Mouse (Mus musculus): Measurements from ENCODE around the gene Gata2. TPM values are rescaled to one million over a fixed set of nuclear protein-coding genes. Genes with fewer than 3 reads are reported as not detected.
"Not testable (repeated sequence)": the region's sequence is repeated elsewhere in the genome, so short reads cannot be mapped to it uniquely, and the experiment has no call there.

Gene Gata2
- 0.33 TPM in 1 of 2 replicates, not detected in the other for polyA plus RNA-seq (2012; ENCODE audit: insufficient read depth, insufficient read length, missing spikeins)

DNA sequence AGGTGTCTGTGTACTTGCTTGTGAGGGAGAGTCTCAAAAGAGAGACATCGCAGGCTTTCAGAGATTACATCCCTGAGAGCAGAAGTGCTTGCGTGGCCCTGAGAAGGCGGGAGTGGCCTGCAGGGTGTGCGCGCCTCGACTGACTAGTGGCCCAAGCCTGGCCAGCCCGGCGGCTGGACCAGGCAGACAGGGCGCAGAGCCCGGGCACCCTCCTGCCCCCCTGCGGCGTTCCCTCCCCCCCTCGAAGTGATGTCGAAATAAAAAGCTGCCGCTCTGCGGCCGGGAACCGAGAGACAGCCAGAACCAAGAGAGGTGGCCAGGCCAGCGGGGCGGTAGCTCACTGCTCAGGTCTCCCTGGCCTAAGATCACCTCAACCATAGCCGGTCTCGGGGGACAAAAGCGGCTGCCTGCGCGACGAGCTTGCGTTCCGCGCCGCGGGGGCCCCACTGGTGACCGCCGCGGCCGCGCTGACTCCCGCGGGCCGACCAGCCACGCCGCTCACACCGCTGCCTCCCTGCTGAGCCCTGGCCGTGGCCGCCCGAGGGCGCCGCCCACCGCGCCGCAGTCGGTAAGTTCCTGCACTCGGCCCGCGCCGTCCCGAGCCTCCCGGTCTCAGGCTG lies at the start of gene Gata2:
TSS of gene Gata2 (plus strand) at position 459 of the 620 bp plus-strand sequence.
- H3K4me3 ChIP-seq (ENCODE audit: insufficient read depth, low read length) = peak within 1 kb of the TSS; percentile 25
- no peaks in the 10 kb centered on the region for H3K4me1 ChIP-seq (ENCODE audit: control insufficient read depth, insufficient read depth, low read length)
- no peak within 1 kb of the TSS for H3K27ac ChIP-seq (ENCODE audit: insufficient read depth, low read depth, low read length)
- TF ChIP-seq CTCF (IDR thresholded peaks at IDR 0.05; ENCODE audit: low read depth, low read length) (no peak), POLR2A (IDR thresholded peaks at IDR 0.05; ENCODE audit: borderline replicate concordance, low read depth, low read length) (no peak)

DNA sequence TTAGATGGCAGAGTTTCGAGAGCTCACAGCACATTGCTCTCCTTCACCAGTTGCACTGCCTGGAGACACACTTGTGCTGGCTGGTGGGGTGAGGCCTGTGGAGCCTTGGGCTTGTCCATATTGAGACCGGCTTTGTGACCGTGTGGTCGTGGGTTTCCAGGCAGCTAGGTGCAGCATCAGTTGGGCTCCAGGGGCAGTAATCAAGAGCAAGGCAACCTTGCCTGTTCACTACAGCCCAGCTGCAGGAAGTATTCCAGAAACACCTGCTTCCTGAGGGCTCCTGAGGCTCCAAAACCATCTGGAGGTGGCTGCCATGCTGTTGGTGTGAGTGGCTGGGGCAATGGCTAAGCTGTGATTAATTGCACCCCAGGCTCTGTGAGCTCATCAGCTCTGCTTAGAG lies 47.9 kb upstream of the Gata2 start:
- Histone ChIP-seq H3K4me3 (ENCODE audit: insufficient read depth, low read length) (no peak overlapping the region), H3K4me1 (ENCODE audit: control insufficient read depth, insufficient read depth, low read length) (no peaks in the 10 kb centered on the region), H3K27ac (ENCODE audit: insufficient read depth, low read depth, low read length) (no peak overlapping the region)
- TF ChIP-seq POLR2A (IDR thresholded peaks at IDR 0.05; ENCODE audit: borderline replicate concordance, low read depth, low read length) = no peak
- no peak for TF ChIP-seq CTCF (IDR thresholded peaks at IDR 0.05; ENCODE audit: low read depth, low read length)

DNA sequence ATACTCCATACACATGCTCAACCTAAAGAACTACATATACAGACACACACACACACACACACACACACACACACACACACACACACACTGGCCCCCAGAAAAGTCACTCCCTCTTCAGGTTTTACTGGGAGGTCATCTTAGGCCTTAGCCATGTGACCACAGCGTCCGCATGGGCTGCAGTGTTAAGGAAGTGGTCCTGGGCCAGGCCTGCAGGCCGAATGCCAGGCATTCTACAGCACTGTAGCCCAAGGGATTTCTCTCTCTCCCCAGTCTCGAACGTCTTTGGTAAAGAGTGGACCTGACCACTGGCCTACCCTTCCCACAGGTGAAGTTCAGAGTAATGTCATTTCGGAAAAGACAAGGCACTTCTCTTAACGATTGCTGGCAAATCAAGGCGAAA lies 47.1 kb upstream of the Gata2 start:
- Histone ChIP-seq H3K4me1 (ENCODE audit: control insufficient read depth, insufficient read depth, low read length) (no peaks in the 10 kb centered on the region), H3K27ac (ENCODE audit: insufficient read depth, low read depth, low read length) (no peak overlapping the region), H3K4me3 (ENCODE audit: insufficient read depth, low read length) (no peak overlapping the region)
- TF ChIP-seq POLR2A (IDR thresholded peaks at IDR 0.05; ENCODE audit: borderline replicate concordance, low read depth, low read length) (no peak), CTCF (IDR thresholded peaks at IDR 0.05; ENCODE audit: low read depth, low read length) (no peak)

DNA sequence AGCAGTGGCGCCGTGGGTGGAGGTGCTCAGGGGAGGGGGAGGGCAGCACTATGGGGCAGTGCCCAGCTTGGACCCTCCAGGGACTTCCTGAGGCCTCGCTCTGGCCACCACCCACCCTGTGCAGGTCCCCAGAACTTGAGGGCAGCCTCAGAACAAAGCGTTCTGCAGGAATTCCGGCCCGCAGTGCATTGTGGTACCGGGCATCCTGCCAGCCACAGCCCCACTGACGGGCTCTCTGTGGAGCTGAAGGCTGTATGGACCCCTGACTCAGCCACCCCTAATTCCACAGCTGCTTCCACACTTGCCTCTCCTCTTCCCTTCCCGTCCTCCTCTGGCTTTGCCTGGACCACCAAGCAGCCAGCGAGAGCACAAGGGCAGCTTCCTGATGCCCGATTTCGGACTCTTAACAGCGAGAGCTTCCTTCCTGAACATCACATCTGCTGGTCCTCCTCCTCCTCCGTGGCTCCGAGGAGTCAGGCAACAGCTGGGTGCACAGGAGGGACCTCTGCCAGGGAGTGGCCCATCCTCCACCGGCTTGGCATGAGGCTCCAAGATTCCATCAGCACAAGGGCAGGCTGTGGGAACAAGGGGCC lies 46.2 kb upstream of the Gata2 start:
- no peak overlapping the region for H3K27ac ChIP-seq (ENCODE audit: insufficient read depth, low read depth, low read length)
- H3K4me1 ChIP-seq (ENCODE audit: control insufficient read depth, insufficient read depth, low read length) = no peaks in the 10 kb centered on the region
- TF ChIP-seq POLR2A (IDR thresholded peaks at IDR 0.05; ENCODE audit: borderline replicate concordance, low read depth, low read length) (no peak), CTCF (IDR thresholded peaks at IDR 0.05; ENCODE audit: low read depth, low read length) (no peak)
- H3K4me3 ChIP-seq (ENCODE audit: insufficient read depth, low read length) = no peak overlapping the region

DNA sequence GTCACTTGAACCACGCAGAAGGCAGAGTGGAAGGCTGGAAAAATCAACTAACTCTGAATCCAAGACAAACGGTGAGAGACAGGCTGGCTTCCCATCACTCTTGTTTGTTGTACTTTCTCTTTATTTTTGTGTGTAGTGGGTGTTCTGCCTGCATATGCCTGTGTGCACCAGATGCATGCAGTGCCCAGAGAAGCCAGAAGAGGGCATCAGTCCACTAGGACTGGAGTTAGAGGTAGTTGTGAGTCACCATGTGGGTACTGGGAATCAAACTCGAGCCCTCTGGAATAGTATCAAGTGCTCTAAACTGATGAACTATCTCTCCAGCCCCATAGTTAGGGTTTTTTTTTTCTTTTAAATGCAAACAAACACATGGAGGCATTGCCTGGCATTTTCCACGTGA lies 42.4 kb upstream of the Gata2 start:
- H3K27ac ChIP-seq (ENCODE audit: insufficient read depth, low read depth, low read length) = no peak overlapping the region
- H3K4me1 ChIP-seq (ENCODE audit: control insufficient read depth, insufficient read depth, low read length) = no peaks in the 10 kb centered on the region
- no peak overlapping the region for H3K4me3 ChIP-seq (ENCODE audit: insufficient read depth, low read length)
- no peak for TF ChIP-seq CTCF (IDR thresholded peaks at IDR 0.05; ENCODE audit: low read depth, low read length)
- TF ChIP-seq POLR2A (IDR thresholded peaks at IDR 0.05; ENCODE audit: borderline replicate concordance, low read depth, low read length) = no peak

DNA sequence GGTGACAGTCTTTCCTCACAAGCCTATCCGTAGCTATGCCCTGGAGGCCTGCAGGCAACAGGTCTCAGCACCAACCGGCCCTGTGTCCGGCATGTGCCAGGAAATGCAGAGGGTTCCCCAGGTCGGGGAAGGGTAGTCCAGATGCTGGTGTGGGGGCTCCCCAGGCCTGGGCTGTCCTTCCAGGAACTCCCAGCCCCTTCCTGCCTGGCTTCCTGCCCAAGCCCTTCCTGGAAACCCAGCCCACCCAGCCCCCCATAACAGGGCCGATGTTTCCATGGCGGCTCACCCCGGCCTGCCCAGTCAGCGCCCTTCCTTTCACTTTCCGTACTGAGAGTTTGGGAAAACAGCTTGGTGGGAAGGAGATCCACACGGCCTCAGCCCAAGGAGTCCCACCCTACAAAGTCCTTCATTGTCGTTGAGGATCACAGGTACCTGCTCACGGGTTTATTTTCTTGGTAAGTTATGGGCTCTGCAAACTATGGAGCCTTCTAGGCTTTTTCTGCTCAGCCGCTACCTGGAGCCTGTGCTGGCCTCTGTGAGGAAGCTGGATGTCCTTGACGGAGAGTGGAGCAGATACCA lies 41.5 kb upstream of the Gata2 start:
- TF ChIP-seq CTCF (IDR thresholded peaks at IDR 0.05; ENCODE audit: low read depth, low read length) (no peak), POLR2A (IDR thresholded peaks at IDR 0.05; ENCODE audit: borderline replicate concordance, low read depth, low read length) (no peak)
- H3K27ac ChIP-seq (ENCODE audit: insufficient read depth, low read depth, low read length) = no peak overlapping the region
- H3K4me3 ChIP-seq (ENCODE audit: insufficient read depth, low read length) = no peak overlapping the region
- no peaks in the 10 kb centered on the region for H3K4me1 ChIP-seq (ENCODE audit: control insufficient read depth, insufficient read depth, low read length)

DNA sequence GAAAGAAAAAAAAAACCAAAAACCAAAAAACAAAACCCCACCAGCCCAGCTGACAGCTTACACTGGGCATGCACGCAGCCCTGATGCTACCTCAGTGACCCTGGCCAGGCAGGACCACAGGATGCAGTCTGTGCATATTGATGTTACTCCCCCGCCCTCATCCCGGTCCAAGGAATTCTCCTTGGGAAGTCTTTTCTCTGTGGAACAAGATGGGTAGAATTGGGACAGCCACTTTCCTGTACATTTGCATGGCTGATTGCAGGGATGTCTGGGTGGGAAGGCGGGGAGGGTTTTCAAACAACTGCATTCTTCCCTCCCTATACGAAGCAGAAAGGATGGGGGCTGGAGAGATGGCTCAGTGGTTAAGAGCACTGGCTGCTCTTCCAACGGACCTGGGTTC lies 40.7 kb upstream of the Gata2 start:
- no peak for TF ChIP-seq CTCF (IDR thresholded peaks at IDR 0.05; ENCODE audit: low read depth, low read length)
- TF ChIP-seq POLR2A (IDR thresholded peaks at IDR 0.05; ENCODE audit: borderline replicate concordance, low read depth, low read length) = no peak
- H3K4me1 ChIP-seq (ENCODE audit: control insufficient read depth, insufficient read depth, low read length) = no peaks in the 10 kb centered on the region

DNA sequence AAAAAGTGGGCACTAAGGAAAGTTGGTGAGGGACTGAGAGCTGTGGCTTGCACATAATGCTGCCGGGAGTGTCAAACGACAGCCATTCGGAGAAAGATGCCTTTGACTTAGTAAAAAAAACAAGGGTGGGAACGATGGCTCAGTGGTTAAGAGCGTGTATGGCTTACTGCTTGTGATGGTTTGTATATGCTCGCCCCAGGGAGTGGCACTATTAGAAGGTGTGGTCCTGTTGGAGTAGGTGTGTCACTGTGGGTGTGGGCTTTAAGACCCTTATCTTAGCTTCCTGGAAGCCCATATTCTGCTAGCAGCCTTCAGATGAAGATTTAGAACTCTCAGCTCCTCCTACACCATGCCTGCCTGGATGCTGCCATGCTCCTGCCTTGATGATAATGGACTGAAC lies 38.1 kb upstream of the Gata2 start:
- not testable (repeated sequence) for H3K4me3 ChIP-seq (ENCODE audit: insufficient read depth, low read length); H3K27ac ChIP-seq (ENCODE audit: insufficient read depth, low read depth, low read length)

More for the DNA sequence above, 40.7 kb upstream of the Gata2 start:
- H3K4me3 ChIP-seq (ENCODE audit: insufficient read depth, low read length) = no peak overlapping the region
- no peak overlapping the region for H3K27ac ChIP-seq (ENCODE audit: insufficient read depth, low read depth, low read length)

DNA sequence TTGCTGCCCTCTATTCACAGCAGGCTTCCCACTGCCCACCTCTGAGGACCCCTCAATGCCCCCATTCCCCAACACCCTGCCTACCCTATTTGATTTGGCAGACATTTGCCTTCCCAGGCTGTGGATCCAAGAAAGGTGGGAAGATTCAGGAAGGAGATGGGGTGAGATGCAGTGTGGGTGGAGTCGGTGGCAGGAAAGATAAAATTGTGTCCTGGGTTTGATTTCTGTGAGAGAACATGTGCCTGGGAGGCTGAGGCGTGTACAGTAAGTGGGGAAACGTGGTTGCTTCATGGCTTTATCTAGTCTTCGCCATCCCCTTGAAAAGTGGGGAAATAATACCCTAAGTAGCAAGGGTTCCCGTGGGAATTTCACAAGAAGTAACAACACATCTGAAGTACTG lies 34.9 kb upstream of the Gata2 start:
- H3K4me1 ChIP-seq (ENCODE audit: control insufficient read depth, insufficient read depth, low read length) = no peaks in the 10 kb centered on the region
- H3K4me3 ChIP-seq (ENCODE audit: insufficient read depth, low read length) = no peak overlapping the region
- no peak overlapping the region for H3K27ac ChIP-seq (ENCODE audit: insufficient read depth, low read depth, low read length)
- TF ChIP-seq CTCF (IDR thresholded peaks at IDR 0.05; ENCODE audit: low read depth, low read length) = no peak
- no peak for TF ChIP-seq POLR2A (IDR thresholded peaks at IDR 0.05; ENCODE audit: borderline replicate concordance, low read depth, low read length)

More for the DNA sequence above, 38.1 kb upstream of the Gata2 start:
- not testable (repeated sequence) for H3K4me1 ChIP-seq (ENCODE audit: control insufficient read depth, insufficient read depth, low read length)

DNA sequence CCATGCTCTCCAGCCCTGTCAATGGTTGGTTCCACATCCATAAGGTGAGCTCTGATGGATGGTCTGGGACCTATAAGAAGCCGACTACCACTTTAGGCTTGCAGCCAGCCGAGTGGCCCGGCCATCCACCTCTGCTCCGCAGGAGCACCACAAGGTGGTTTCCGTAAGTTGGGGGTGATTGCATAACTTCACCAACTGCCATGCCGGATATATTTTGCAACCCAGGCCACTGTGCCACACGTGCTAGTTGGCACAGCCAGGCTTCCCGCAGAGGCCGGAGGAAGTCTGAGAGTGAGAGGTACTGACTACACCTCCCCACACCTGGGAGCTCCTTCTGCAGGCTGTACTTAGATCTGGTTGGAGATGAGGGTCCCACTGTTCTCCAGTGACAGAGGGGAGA lies 27.6 kb upstream of the Gata2 start:
- no peaks in the 10 kb centered on the region for H3K4me1 ChIP-seq (ENCODE audit: control insufficient read depth, insufficient read depth, low read length)
- H3K27ac ChIP-seq (ENCODE audit: insufficient read depth, low read depth, low read length) = no peak overlapping the region
- no peak overlapping the region for H3K4me3 ChIP-seq (ENCODE audit: insufficient read depth, low read length)
- TF ChIP-seq POLR2A (IDR thresholded peaks at IDR 0.05; ENCODE audit: borderline replicate concordance, low read depth, low read length) (no peak), CTCF (IDR thresholded peaks at IDR 0.05; ENCODE audit: low read depth, low read length) (no peak)
